Mouse (Mus musculus): ENCODE data around the gene Gm20388. TPM values are rescaled to one million over a fixed set of nuclear protein-coding genes. Genes with fewer than 3 reads are reported as not detected.

Gm20388 gene
- total RNA-seq, 2 experiments from 2014 or later: 12.7 TPM; not detected in 1

GRCm38 (mm10) chr8:122005422-122006204 is 2095.0 kb downstream of the Gm20388 start:
- DNase-seq: no peak

- DNase-seq: peak; percentile 50 to 62
These were observed 2096.2 kb downstream of the Gm20388 start for GRCm38 (mm10) chr8:122006688-122007484.

- no peak for DNase-seq
These were observed 2097.8 kb downstream of the Gm20388 start for GRCm38 (mm10) chr8:122008395-122008794.

GRCm38 (mm10) chr8:122010638-122011037 is 2100.0 kb downstream of the Gm20388 start:
- DNase-seq: no peak

- DNase-seq: no peak
These were observed 2100.5 kb downstream of the Gm20388 start for GRCm38 (mm10) chr8:122011066-122011588.

- no peak for DNase-seq
These were observed 2104.0 kb downstream of the Gm20388 start for GRCm38 (mm10) chr8:122014606-122015005.

- DNase-seq: no peak
These were observed 2107.6 kb downstream of the Gm20388 start for GRCm38 (mm10) chr8:122018046-122018831.

- DNase-seq: no peak
These were observed 2108.5 kb downstream of the Gm20388 start for GRCm38 (mm10) chr8:122019162-122019561.

- DNase-seq: no peak
These were observed 2109.6 kb downstream of the Gm20388 start for GRCm38 (mm10) chr8:122020050-122020771.

GRCm38 (mm10) chr8:122021725-122022124 is 2111.1 kb downstream of the Gm20388 start:
- no peak for DNase-seq

GRCm38 (mm10) chr8:122022274-122022673 is 2111.6 kb downstream of the Gm20388 start:
- no peak for DNase-seq

GRCm38 (mm10) chr8:122022705-122023104 is 2112.1 kb downstream of the Gm20388 start:
- DNase-seq: no peak

- DNase-seq: no peak
These were observed 2114.9 kb downstream of the Gm20388 start for GRCm38 (mm10) chr8:122025546-122025945.

- peak; percentile 46 to 61 for DNase-seq
These were observed 2117.5 kb downstream of the Gm20388 start for GRCm38 (mm10) chr8:122028116-122028515.

GRCm38 (mm10) chr8:122030965-122031364 is 2120.3 kb downstream of the Gm20388 start:
- DNase-seq: no peak

GRCm38 (mm10) chr8:122032741-122033140 is 2122.1 kb downstream of the Gm20388 start:
- DNase-seq: no peak

- DNase-seq: no peak
These were observed 2124.9 kb downstream of the Gm20388 start for GRCm38 (mm10) chr8:122035543-122035942.

- no peak for DNase-seq
These were observed 2125.7 kb downstream of the Gm20388 start for GRCm38 (mm10) chr8:122036325-122036724.

GRCm38 (mm10) chr8:122037279-122037678 is 2126.6 kb downstream of the Gm20388 start:
- DNase-seq: no peak

- no peak for DNase-seq
These were observed 2127.4 kb downstream of the Gm20388 start for GRCm38 (mm10) chr8:122038076-122038475.

GRCm38 (mm10) chr8:122039452-122039851 is 2128.8 kb downstream of the Gm20388 start:
- DNase-seq: no peak
